Mouse (Mus musculus) CH12.LX (cell line): ENCODE measurements around the gene Srd5a1. TPM values are rescaled to one million over a fixed set of nuclear protein-coding genes. Genes with fewer than 3 reads are reported as not detected.
"Not testable (repeated sequence)": the region's sequence is repeated elsewhere in the genome, so short reads cannot be mapped to it uniquely, and the experiment has no call there.

Experiments used
- DNase-seq: peaks from one replicate; pipeline ENCODE4 v3.0.0-alpha.2; 2013; ENCODE audit errors: extremely low read depth
- H3K27ac ChIP-seq: 2 replicates; pipeline ENCODE4 v1.5.1; 2012; ENCODE audit warnings: low read depth, mild to moderate bottlenecking, control low read depth, moderate library complexity; ENCODE audit not compliant: insufficient read depth
- H3K27me3 ChIP-seq: replicated peaks from 2 replicates; pipeline ENCODE3; 2012; ENCODE audit warnings: inconsistent platforms
- H3K36me3 ChIP-seq, 2 experiments: replicated peaks in 1 of 2; 2 replicates each; pipeline versions ENCODE3 to v1.6.1; 2012; ENCODE audit warnings: inconsistent platforms in 1 of 2, low read length in 1 of 2, mild to moderate bottlenecking in 1 of 2, mixed read lengths in 1 of 2, moderate library complexity in 1 of 2; ENCODE audit not compliant: control insufficient read depth in 1 of 2, insufficient read depth in 1 of 2
- H3K4me1 ChIP-seq, 2 experiments: 2 replicates each; pipeline ENCODE4 v1.6.1; 2012; ENCODE audit warnings: inconsistent platforms in 1 of 2, moderate library complexity in 1 of 2; ENCODE audit not compliant: insufficient read depth in 2 of 2, control insufficient read depth in 1 of 2
- H3K4me2 ChIP-seq: 2 replicates; pipeline ENCODE4 v1.6.1; 2012; ENCODE audit warnings: low read depth, mild to moderate bottlenecking, control low read depth; ENCODE audit not compliant: poor library complexity, insufficient read depth, severe bottlenecking
- H3K4me3 ChIP-seq, 3 experiments: fragments of 150-350 bp in 1 of 3; sonication (generic) in 1 of 3; replicated peaks in 1 of 3; 2 replicates each; pipeline versions ENCODE3 to v1.5.1; 2011 to 2012; ENCODE audit warnings: low read depth in 2 of 3, low read length in 2 of 3, mild to moderate bottlenecking in 2 of 3, moderate library complexity in 2 of 3, control low read depth in 1 of 3, improper control_type of control experiment in 1 of 3, inconsistent platforms in 1 of 3, mixed read lengths in 1 of 3; ENCODE audit not compliant: poor library complexity in 1 of 3
- H3K79me2 ChIP-seq: replicated peaks from 2 replicates; pipeline ENCODE4 v1.6.1; 2012; ENCODE audit warnings: mild to moderate bottlenecking, moderate library complexity; ENCODE audit not compliant: control insufficient read depth, poor library complexity, insufficient read depth, severe bottlenecking; ENCODE audit errors: extremely low read depth
- H3K9ac ChIP-seq: 2 replicates; pipeline ENCODE4 v1.6.1; 2012; ENCODE audit warnings: low read depth, mild to moderate bottlenecking, control low read depth, moderate library complexity; ENCODE audit not compliant: insufficient read depth
- H3K9me3 ChIP-seq: replicated peaks from 2 replicates; pipeline ENCODE3; 2012; ENCODE audit warnings: low read length, inconsistent platforms, mixed read lengths
- CHD2 ChIP-seq: IDR thresholded peaks from 2 replicates; pipeline ENCODE4 v1.6.1; 2011; ENCODE audit warnings: low read length, improper control_type of control experiment
- E2F4 ChIP-seq: IDR thresholded peaks from 2 replicates; pipeline ENCODE4 v1.6.1; 2011; ENCODE audit warnings: low read depth, low read length, improper control_type of control experiment; ENCODE audit not compliant: insufficient replicate concordance
- HCFC1 ChIP-seq: IDR thresholded peaks from 2 replicates; pipeline ENCODE4 v1.6.1; 2012; ENCODE audit warnings: low read depth, mild to moderate bottlenecking, inconsistent platforms, low read length, improper control_type of control experiment
- KAT2A ChIP-seq: IDR thresholded peaks from 2 replicates; pipeline ENCODE4 v1.6.1; 2012; ENCODE audit warnings: low read length, improper control_type of control experiment, inconsistent platforms; ENCODE audit not compliant: insufficient replicate concordance
- MAFK ChIP-seq: IDR thresholded peaks from 2 replicates; pipeline ENCODE4 v1.6.1; 2011; ENCODE audit warnings: low read length, improper control_type of control experiment; ENCODE audit not compliant: insufficient replicate concordance
- MAX ChIP-seq: IDR thresholded peaks from 2 replicates; pipeline ENCODE4 v1.6.1; 2011; ENCODE audit warnings: low read length, improper control_type of control experiment
- MEF2A ChIP-seq: IDR thresholded peaks from 2 replicates; pipeline ENCODE4 v1.6.1; 2014; ENCODE audit warnings: low read depth, mild to moderate bottlenecking, inconsistent platforms, low read length, improper control_type of control experiment, borderline replicate concordance
- NELFE ChIP-seq: IDR thresholded peaks from 2 replicates; pipeline ENCODE4 v1.6.1; 2011; ENCODE audit warnings: low read depth, low read length, improper control_type of control experiment
- NRF1 ChIP-seq: IDR thresholded peaks from 2 replicates; pipeline ENCODE4 v1.6.1; 2014; ENCODE audit warnings: low read depth, mild to moderate bottlenecking, inconsistent platforms, low read length, improper control_type of control experiment, moderate library complexity
- PAX5 ChIP-seq: IDR thresholded peaks from 2 replicates; pipeline ENCODE4 v1.6.1; 2012; ENCODE audit warnings: low read length, inconsistent platforms, mixed read lengths
- POLR2A ChIP-seq: IDR thresholded peaks from 2 replicates; pipeline ENCODE4 v1.6.1; 2011; ENCODE audit warnings: low read depth, mild to moderate bottlenecking, improper control_type of control experiment, low read length
- RAD21 ChIP-seq: IDR thresholded peaks from 2 replicates; pipeline ENCODE4 v1.6.1; 2011; ENCODE audit warnings: low read depth, mild to moderate bottlenecking, low read length, improper control_type of control experiment, moderate library complexity
- RCOR1 ChIP-seq: conservative IDR thresholded peaks from 2 replicates; pipeline ENCODE4 v1.6.1; 2012; ENCODE audit warnings: low read depth, mild to moderate bottlenecking, inconsistent platforms, low read length, improper control_type of control experiment
- TBP ChIP-seq: conservative IDR thresholded peaks from 2 replicates; pipeline ENCODE4 v1.6.1; 2011; ENCODE audit warnings: low read depth, low read length, improper control_type of control experiment
- TCF12 ChIP-seq: IDR thresholded peaks from 2 replicates; pipeline ENCODE4 v1.6.1; 2014; ENCODE audit warnings: low read depth, mild to moderate bottlenecking, inconsistent platforms, low read length, improper control_type of control experiment
- UBTF ChIP-seq: IDR thresholded peaks from 2 replicates; pipeline ENCODE4 v1.6.1; 2012; ENCODE audit warnings: low read depth, mild to moderate bottlenecking, inconsistent platforms, low read length, improper control_type of control experiment, moderate library complexity
- ZKSCAN1 ChIP-seq: IDR thresholded peaks from 2 replicates; pipeline ENCODE4 v1.6.1; 2012; ENCODE audit warnings: low read depth, inconsistent platforms, low read length, improper control_type of control experiment, borderline replicate concordance
- ZMIZ1 ChIP-seq: IDR thresholded peaks from 2 replicates; pipeline ENCODE4 v1.6.1; 2012; ENCODE audit warnings: low read depth, mild to moderate bottlenecking, inconsistent platforms, low read length, improper control_type of control experiment
- ZNF384 ChIP-seq: IDR thresholded peaks from 2 replicates; pipeline ENCODE4 v1.6.1; 2012; ENCODE audit warnings: low read depth, low read length, improper control_type of control experiment, inconsistent platforms
- dilution Hi-C: fragments of 300-500 bp; cut with MboI; formaldehyde crosslinking; loops from 2 replicates; pipeline ENCODE4 v1.14.3; 2020; ENCODE audit warnings: low sequenced_read_pairs; ENCODE audit not compliant: extremely low pct_unique_long_range_greater_than_20kb, extremely low pct_ligation_motif_present
- in situ Hi-C: fragments of 300-500 bp; cut with MboI; formaldehyde crosslinking; loops from 3 replicates; pipeline ENCODE4 v1.14.3; 2019; ENCODE audit warnings: low sequenced_read_pairs, low pct_ligation_motif_present, low pct_unique_long_range_greater_than_20kb, mixed read lengths
- polyA plus RNA-seq: library from polyadenylated mRNA; unstranded; fragments of >175 nt; gene quantifications from 2 replicates; pipeline ENCODE4 v1.2.1, GENCODE M21; 2012; ENCODE audit warnings: low read depth; ENCODE audit not compliant: insufficient read length
- total RNA-seq, 2 experiments: library from RNA; depleted of rRNA; stranded (reverse); fragments of 300-350 nt in 1 of 2; fragments of >200 nt in 1 of 2; gene quantifications; 2 replicates each; pipeline ENCODE4 v1.2.3; 2012 to 2014

Gene Srd5a1
- total and polyA plus RNA-seq, 3 experiments, result 1.2 to 2.4 (median 2.3) TPM

DNA sequence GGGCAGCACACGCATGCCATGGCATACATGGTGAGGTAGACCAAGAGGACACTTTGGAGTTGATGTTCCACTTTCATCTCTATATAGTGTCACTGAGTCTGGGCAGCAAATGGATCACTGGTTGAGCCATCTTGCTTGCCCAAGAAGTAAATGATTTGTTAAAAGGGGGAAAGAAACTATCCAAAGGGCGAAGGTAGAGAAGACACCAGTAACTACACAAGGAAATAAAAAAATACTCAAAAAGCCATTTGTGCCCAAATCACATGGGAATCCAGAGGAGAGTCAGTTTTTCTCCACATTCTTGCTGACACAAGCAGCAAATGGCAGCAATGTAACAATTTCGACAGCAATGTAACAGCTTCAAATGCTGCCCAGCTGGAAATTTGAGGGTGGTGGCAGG is 38.6 kb downstream of the Srd5a1 start:
- dilution Hi-C loops, result no loop called here

GRCm38 (mm10) chr13:69569201-69569600 is 42.0 kb downstream of the Srd5a1 start:
- Histone ChIP-seq H3K36me3 (no peaks in the 10 kb centered on the region), H3K4me3 (no peak overlapping the region), H3K4me2 (no peak overlapping the region), H3K9me3 (no peaks in the 10 kb centered on the region), H3K9ac (no peak overlapping the region), H3K27ac (no peak overlapping the region), H3K79me2 (no peaks in the 10 kb centered on the region), H3K4me1 (peaks cover 0 to 2% of the 10 kb centered on the region in 2 experiments; a peak in 2 of 4 replicates), H3K27me3 (no peaks in the 10 kb centered on the region)
- TF ChIP-seq PAX5 (no peak), ZKSCAN1 (no peak), RCOR1 (no peak), TBP (no peak), NELFE (no peak), UBTF (no peak), POLR2A (no peak)
- dilution Hi-C loops, result no loop called here
- DNase-seq, result no peak
- in situ Hi-C loops, result no loop called here

More for the DNA sequence above, 38.6 kb downstream of the Srd5a1 start:
- no peaks in the 10 kb centered on the region for H3K9me3 ChIP-seq
- no peak overlapping the region for H3K9ac ChIP-seq
- H3K36me3 ChIP-seq, result no peaks in the 10 kb centered on the region
- no peak overlapping the region for H3K4me3 ChIP-seq
- H3K27ac ChIP-seq, result no peak overlapping the region
- in situ Hi-C loops, result no loop called here
- no peak overlapping the region for H3K4me2 ChIP-seq
- H3K4me1 ChIP-seq, result peaks cover 0 to 5% of the 10 kb centered on the region in 2 experiments; a peak in 2 of 4 replicates
- no peak for TF ChIP-seq CHD2
- TF ChIP-seq NELFE, result no peak
- no peak for TF ChIP-seq NRF1
- TF ChIP-seq ZMIZ1, result no peak
- no peak for TF ChIP-seq MAX
- TF ChIP-seq ZNF384, result no peak
- no peak for TF ChIP-seq MAFK
- no peak for TF ChIP-seq TCF12
- no peak for TF ChIP-seq KAT2A
- no peak for TF ChIP-seq E2F4
- TF ChIP-seq MEF2A, result no peak
- TF ChIP-seq HCFC1, result no peak
- no peak for TF ChIP-seq ZKSCAN1
- no peak for TF ChIP-seq POLR2A
- no peak for TF ChIP-seq RAD21
- no peak for DNase-seq
- H3K27me3 ChIP-seq, result no peaks in the 10 kb centered on the region
- no peaks in the 10 kb centered on the region for H3K79me2 ChIP-seq

DNA sequence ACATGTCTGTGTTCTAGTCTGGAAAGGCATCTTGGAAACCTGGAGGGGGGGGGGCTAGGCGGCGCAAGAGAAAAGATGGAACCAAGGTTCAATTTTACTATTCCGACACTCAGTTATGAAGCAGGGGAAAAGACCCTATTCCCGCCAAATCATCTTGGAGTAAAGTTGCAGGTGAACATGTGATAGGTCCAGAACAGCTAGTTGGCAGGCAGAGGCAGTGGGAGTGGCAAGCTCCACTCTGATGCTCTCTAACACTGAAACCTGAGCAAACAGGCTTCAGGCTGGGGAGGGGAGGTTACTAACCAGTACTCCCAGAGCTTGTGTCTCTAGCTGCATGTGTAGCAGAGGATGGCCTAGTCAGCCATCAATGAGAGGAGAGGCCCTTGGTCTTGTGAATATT is 45.8 kb downstream of the Srd5a1 start:
- DNase-seq, H3K9me3 ChIP-seq, H3K9ac ChIP-seq, H3K4me3 ChIP-seq, H3K79me2 ChIP-seq, H3K36me3 ChIP-seq, H3K4me1 ChIP-seq, in situ Hi-C loops, H3K4me2 ChIP-seq, H3K27ac ChIP-seq, H3K27me3 ChIP-seq, dilution Hi-C loops: not testable (repeated sequence)
